Mouse (Mus musculus) liver, adult 2 months (tissue): Measurements from ENCODE around the gene Txnip. TPM values are rescaled to one million over a fixed set of nuclear protein-coding genes. Genes with fewer than 3 reads are reported as not detected.

Source experiments
- DNase-seq: peaks from one replicate; pipeline ENCODE4 v3.0.0-alpha.2; 2011; ENCODE audit warnings: low read depth, low spot score; ENCODE audit errors: extremely low read depth
- H3K27ac ChIP-seq: fragments of 200-500 bp; replicated peaks from 2 replicates; pipeline ENCODE4 v1.5.1; 2012; ENCODE audit warnings: low read depth, mild to moderate bottlenecking, control low read depth, inconsistent platforms, low read length; ENCODE audit not compliant: insufficient read depth
- H3K27me3 ChIP-seq: fragments of 200-500 bp; 2 replicates; pipeline ENCODE4 v1.6.1; 2012; ENCODE audit warnings: mild to moderate bottlenecking, moderate library complexity, low read length, inconsistent platforms; ENCODE audit not compliant: control insufficient read depth, insufficient read depth
- H3K36me3 ChIP-seq: fragments of 200-500 bp; 2 replicates; pipeline ENCODE4 v1.6.1; 2012; ENCODE audit warnings: low read length, inconsistent platforms; ENCODE audit not compliant: control insufficient read depth, insufficient read depth
- H3K4me1 ChIP-seq: fragments of 200-500 bp; 2 replicates; pipeline ENCODE4 v1.6.1; 2011; ENCODE audit warnings: low read length; ENCODE audit not compliant: control insufficient read depth, insufficient read depth
- H3K4me3 ChIP-seq: fragments of 200-500 bp; 2 replicates; pipeline ENCODE4 v1.5.1; 2011; ENCODE audit warnings: low read depth, mild to moderate bottlenecking, control low read depth, low read length, moderate library complexity; ENCODE audit not compliant: insufficient read depth
- H3K79me2 ChIP-seq: fragments of 200-500 bp; 2 replicates; pipeline ENCODE4 v1.6.1; 2012; ENCODE audit warnings: inconsistent platforms, mild to moderate bottlenecking, low read length, moderate library complexity; ENCODE audit not compliant: control insufficient read depth, insufficient read depth
- H3K9ac ChIP-seq: fragments of 200-500 bp; 2 replicates; pipeline ENCODE4 v1.6.1; 2012; ENCODE audit warnings: low read depth, mild to moderate bottlenecking, control low read depth, inconsistent platforms, low read length
- CTCF ChIP-seq: fragments of 200-500 bp; IDR thresholded peaks from 2 replicates; pipeline ENCODE4 v1.5.1; 2011; ENCODE audit warnings: low read depth, low read length, control low read depth
- POLR2A ChIP-seq: fragments of 200-500 bp; IDR thresholded peaks from 2 replicates; pipeline ENCODE4 v1.6.1; 2011; ENCODE audit warnings: low read length, control low read depth; ENCODE audit not compliant: insufficient read depth; ENCODE audit errors: extremely low read depth
- WGBS: fragments of 180-500 bp; shearing (Covaris S2); methylation state at CpG from one replicate; pipeline ENCODE4 v1.1.7; 2018; 5-methylcytosine and 5-hydroxymethylcytosine counted together
- polyA plus RNA-seq: library from polyadenylated mRNA; depleted of rRNA; stranded (reverse); fragments of >200 nt; gene quantifications from 2 replicates; pipeline ENCODE4 v1.2.3, GENCODE M21; 2012
- total RNA-seq: library from RNA; depleted of rRNA; stranded (reverse); fragments of >200 nt; gene quantifications from 2 replicates; pipeline ENCODE4 v1.2.3, GENCODE M21; 2014

Gene Txnip
- total and polyA plus RNA-seq, 2 experiments = 74.3 to 159 TPM

- Histone ChIP-seq H3K4me3 (no peak overlapping the region), H3K79me2 (no peaks in the 10 kb centered on the region; the same call in 1 of the 2 replicates), H3K4me1 (peaks cover 11% of the 10 kb centered on the region), H3K27me3 (no peaks in the 10 kb centered on the region), H3K36me3 (peaks cover under 1% of the 10 kb centered on the region; the same call in 1 of the 2 replicates), H3K9ac (no peak overlapping the region), H3K27ac (no peak overlapping the region)
- TF ChIP-seq CTCF (no peak), POLR2A (no peak)
- WGBS = 80% methylated on average over 6 of the region's 6 CpGs
- no peak for DNase-seq
Observed at GRCm38 (mm10) chr3:96553601-96554000, 4.2 kb upstream of the Txnip start.

GRCm38 (mm10) chr3:96554251-96554650, 3.5 kb upstream of the Txnip start:
- H3K79me2 ChIP-seq = no peaks in the 10 kb centered on the region; the same call in 1 of the 2 replicates
- H3K4me1 ChIP-seq = peaks cover 11% of the 10 kb centered on the region
- DNase-seq = no peak
- H3K9ac ChIP-seq = no peak overlapping the region
- H3K36me3 ChIP-seq = peaks cover 7% of the 10 kb centered on the region
- no peaks in the 10 kb centered on the region for H3K27me3 ChIP-seq
- no peak overlapping the region for H3K27ac ChIP-seq
- TF ChIP-seq CTCF (no peak), POLR2A (no peak)
- no peak overlapping the region for H3K4me3 ChIP-seq
- 66% methylated on average over 6 of the region's 6 CpGs for WGBS

- TF ChIP-seq CTCF (no peak), POLR2A (no peak)
- Histone ChIP-seq H3K27me3 (no peaks in the 10 kb centered on the region), H3K4me3 (no peak overlapping the region), H3K4me1 (peaks cover 13% of the 10 kb centered on the region), H3K9ac (peak overlapping the region; percentile 37; the same call in 1 of the 2 replicates), H3K27ac (peak overlapping the region; percentile 76), H3K36me3 (peaks cover 15% of the 10 kb centered on the region), H3K79me2 (peaks cover 3% of the 10 kb centered on the region; the same call in 1 of the 2 replicates)
- WGBS = 9% methylated on average over 12 of the region's 12 CpGs
- peak; percentile 96 for DNase-seq
Observed at GRCm38 (mm10) chr3:96555041-96555596, 2.6 kb upstream of the Txnip start.

GRCm38 (mm10) chr3:96555999-96556614, 1.6 kb upstream of the Txnip start:
- no peak for DNase-seq
- Histone ChIP-seq H3K4me1 (peaks cover 15% of the 10 kb centered on the region), H3K79me2 (peaks cover 3% of the 10 kb centered on the region; the same call in 1 of the 2 replicates), H3K9ac (peak overlapping the region; percentile 37; the same call in 1 of the 2 replicates), H3K27ac (peak overlapping the region; percentile 70), H3K27me3 (no peaks in the 10 kb centered on the region), H3K4me3 (no peak overlapping the region), H3K36me3 (peaks cover 25% of the 10 kb centered on the region)
- TF ChIP-seq POLR2A (no peak), CTCF (no peak)
- 56% methylated on average over 15 of the region's 15 CpGs for WGBS

GRCm38 (mm10) chr3:96556651-96557635, 814 bp upstream of the Txnip start:
- Histone ChIP-seq H3K79me2 (peaks cover 3% of the 10 kb centered on the region; the same call in 1 of the 2 replicates), H3K36me3 (peaks cover 29% of the 10 kb centered on the region), H3K4me3 (peak overlapping the region; percentile 36), H3K27me3 (no peaks in the 10 kb centered on the region), H3K27ac (peak overlapping the region; percentile 72), H3K4me1 (peaks cover 14% of the 10 kb centered on the region), H3K9ac (peak overlapping the region; percentile 62)
- DNase-seq = peak; percentile 50
- TF ChIP-seq CTCF (no peak), POLR2A (no peak)
- WGBS = 4% methylated on average over 22 of the region's 22 CpGs
